Mouse (Mus musculus) midbrain, embryonic 14.5 days (tissue): Measurements from ENCODE around the gene Ankrd22. TPM values are rescaled to one million over a fixed set of nuclear protein-coding genes. Genes with fewer than 3 reads are reported as not detected.

Experiments
- ATAC-seq: fragments of 200-750 bp; cut with Nextera tagmentation; 2 replicates; pipeline ENCODE4 v1.8.0; 2017; ENCODE audit warnings: moderate number of reproducible peaks, moderate library complexity; ENCODE audit not compliant: low FRiP score, low TSS enrichment
- DNase-seq: peaks from one replicate; pipeline ENCODE4 v3.0.0-alpha.2; 2015
- H3K27ac ChIP-seq: fragments of 300-500 bp; sonication (generic); replicated peaks from 2 replicates; pipeline ENCODE4 v1.5.1; 2014; ENCODE audit warnings: mild to moderate bottlenecking, low read depth, low read length, moderate library complexity
- H3K27me3 ChIP-seq: fragments of 300-500 bp; sonication (generic); 2 replicates; pipeline ENCODE4 v1.6.1; 2014; ENCODE audit warnings: low read length, control low read depth, mixed read lengths; ENCODE audit not compliant: control insufficient read depth, insufficient read depth
- H3K36me3 ChIP-seq: fragments of 300-500 bp; sonication (generic); 2 replicates; pipeline ENCODE4 v1.6.1; 2014; ENCODE audit warnings: low read length, control low read depth; ENCODE audit not compliant: control insufficient read depth, insufficient read depth
- H3K4me1 ChIP-seq: fragments of 300-500 bp; sonication (generic); 2 replicates; pipeline ENCODE4 v1.6.1; 2014; ENCODE audit warnings: mild to moderate bottlenecking, antibody characterized with exemption, low read length, control low read depth; ENCODE audit not compliant: control insufficient read depth, insufficient read depth
- H3K4me2 ChIP-seq: fragments of 300-500 bp; sonication (generic); 2 replicates; pipeline ENCODE4 v1.6.1; 2014; ENCODE audit warnings: mild to moderate bottlenecking, low read length, moderate library complexity
- H3K4me3 ChIP-seq: fragments of 300-500 bp; sonication (generic); replicated peaks from 2 replicates; pipeline ENCODE4 v1.5.1; 2014; ENCODE audit warnings: low read depth, low read length
- H3K9ac ChIP-seq: fragments of 300-500 bp; sonication (generic); replicated peaks from 2 replicates; pipeline ENCODE4 v1.6.1; 2014; ENCODE audit warnings: mild to moderate bottlenecking, low read length, moderate library complexity
- H3K9me3 ChIP-seq: fragments of 300-500 bp; sonication (generic); 2 replicates; pipeline ENCODE4 v1.6.1; 2016; ENCODE audit warnings: low read length, control low read depth, mixed read lengths; ENCODE audit not compliant: control insufficient read depth
- WGBS: fragments of 180-500 bp; shearing (Covaris S2); extraction: QIAGEN DNeasy Blood & Tissue Kit; methylation state at CpG from one replicate; pipeline ENCODE4 v1.1.7; 2014; 5-methylcytosine and 5-hydroxymethylcytosine counted together
- polyA plus RNA-seq: library from polyadenylated mRNA; unstranded; fragments of >200 nt; fragmentation: Nextera tagmentation; extraction: Ambion mirVana; gene quantifications from 2 replicates; pipeline ENCODE4 v1.2.1, GENCODE M21; 2014

Ankrd22 gene
- polyA plus RNA-seq, 1 experiment from 2014 or later, result not detected

DNA sequence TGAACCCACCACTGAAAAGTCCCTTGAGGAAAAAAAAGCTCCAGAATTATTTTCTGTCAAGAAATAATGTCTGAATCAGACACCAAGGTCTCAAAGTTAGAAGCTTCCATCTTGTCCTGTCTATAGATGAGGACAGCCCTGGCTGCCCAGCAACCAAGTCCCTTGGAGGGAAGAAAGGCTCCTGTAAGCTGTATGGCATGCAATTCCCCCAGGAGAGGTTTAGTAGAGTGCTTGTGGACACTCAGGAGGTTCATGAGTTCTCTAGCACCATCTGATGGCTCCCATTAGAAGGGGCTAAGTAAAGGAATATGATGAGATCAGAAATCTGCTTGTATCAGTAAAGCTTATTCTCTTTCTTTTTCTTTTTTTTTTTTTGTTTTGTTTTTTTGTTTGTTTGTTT, 3.3 kb upstream of the Ankrd22 start:
- no peaks in the 10 kb centered on the region for H3K27me3 ChIP-seq
- no peaks in the 10 kb centered on the region for H3K4me1 ChIP-seq
- no peak overlapping the region for H3K9ac ChIP-seq
- H3K27ac ChIP-seq, result no peak overlapping the region
- no peaks in the 10 kb centered on the region for H3K36me3 ChIP-seq
- H3K4me3 ChIP-seq, result no peak overlapping the region
- no peak for ATAC-seq
- H3K4me2 ChIP-seq, result no peak overlapping the region
- no peaks in the 10 kb centered on the region for H3K9me3 ChIP-seq
- no peak for DNase-seq

DNA sequence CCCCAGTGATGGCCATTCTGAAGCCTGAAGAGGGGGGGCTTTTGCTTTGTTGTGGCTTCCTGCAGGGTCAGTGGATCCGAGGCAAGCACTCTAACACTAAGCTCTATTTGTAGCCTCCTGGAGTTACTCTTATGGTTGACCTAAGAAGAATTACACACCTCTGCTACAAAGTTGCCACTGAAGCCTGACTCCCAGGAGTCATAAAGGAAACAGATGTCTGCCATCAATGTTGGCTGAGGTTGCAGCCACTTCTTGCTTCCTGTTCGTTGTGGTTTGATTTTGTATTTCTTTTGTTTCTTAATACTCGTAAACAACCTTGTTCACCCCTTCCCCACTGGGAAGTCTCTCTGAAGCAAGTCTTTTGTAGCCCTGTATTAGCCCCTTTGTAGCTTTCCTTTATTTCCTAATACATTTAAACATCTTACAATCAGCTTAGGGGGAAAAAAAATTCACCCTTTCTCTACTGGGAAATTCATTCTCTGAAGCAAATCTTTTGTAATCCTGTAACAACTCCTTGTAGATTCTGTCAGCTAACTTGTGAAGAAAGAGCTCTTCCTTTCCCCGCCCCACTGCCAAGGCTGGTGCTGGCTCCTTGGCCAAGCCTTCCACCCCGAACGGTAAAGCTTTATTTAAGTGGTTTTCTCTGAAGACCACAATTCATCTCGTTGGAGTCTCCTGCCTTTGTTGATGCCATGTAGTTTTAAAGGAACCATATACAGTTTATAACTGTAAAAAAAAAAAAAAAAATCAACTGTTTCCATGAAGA, 2.2 kb upstream of the Ankrd22 start:
- Histone ChIP-seq H3K4me2 (no peak overlapping the region), H3K9ac (no peak overlapping the region), H3K27ac (no peak overlapping the region), H3K36me3 (no peaks in the 10 kb centered on the region), H3K27me3 (no peaks in the 10 kb centered on the region), H3K9me3 (no peaks in the 10 kb centered on the region), H3K4me3 (no peak overlapping the region), H3K4me1 (no peaks in the 10 kb centered on the region)
- DNase-seq, result no peak
- ATAC-seq, result no peak
- 25% methylated on average over 7 of the region's 7 CpGs for WGBS

DNA sequence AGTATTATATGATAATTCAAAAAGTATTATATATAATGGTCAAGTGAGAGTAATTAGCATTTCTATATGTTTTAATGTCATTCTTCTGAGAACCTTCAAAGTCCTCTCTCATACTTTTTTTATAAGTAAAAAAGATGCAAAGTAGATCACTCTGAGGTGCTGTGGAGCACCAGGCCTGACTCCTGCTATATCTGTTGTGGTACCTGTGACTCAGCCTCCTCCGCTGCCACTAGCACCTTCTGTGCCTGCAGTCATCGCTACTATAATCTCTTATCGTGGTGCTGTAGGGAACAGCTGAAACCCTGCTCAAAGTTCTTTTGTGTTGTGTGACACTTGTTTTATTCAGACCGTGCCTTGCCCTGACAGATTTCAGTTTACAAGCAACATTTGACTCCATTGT, 533 bp upstream of the Ankrd22 start:
- 51% methylated on average over 4 of the region's 4 CpGs for WGBS
- Histone ChIP-seq H3K27me3 (no peaks in the 10 kb centered on the region), H3K27ac (no peak overlapping the region), H3K4me1 (no peaks in the 10 kb centered on the region), H3K36me3 (no peaks in the 10 kb centered on the region), H3K4me3 (no peak overlapping the region), H3K9me3 (no peaks in the 10 kb centered on the region), H3K4me2 (no peak overlapping the region), H3K9ac (no peak overlapping the region)
- ATAC-seq, result no peak
- DNase-seq, result no peak

DNA sequence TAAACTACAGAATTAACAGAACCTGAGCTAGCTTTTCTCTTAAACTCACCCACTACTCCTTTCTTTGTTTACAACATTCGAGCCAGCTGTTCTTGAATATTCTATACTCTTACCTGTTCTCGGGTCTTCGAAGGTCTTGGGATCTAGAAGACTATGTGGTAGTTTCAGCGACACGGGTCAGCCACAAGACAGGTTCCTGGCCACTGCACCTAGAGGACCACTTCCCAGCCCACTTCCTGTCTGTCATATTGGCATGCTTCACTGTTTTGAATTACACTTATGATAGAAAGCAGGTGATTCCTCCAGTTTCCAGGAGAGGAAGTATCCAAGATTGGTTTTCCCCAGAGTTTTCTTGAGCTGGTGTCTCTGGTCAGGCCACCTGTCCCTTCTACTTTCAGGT, 3.2 kb downstream of the Ankrd22 start:
- H3K4me3 ChIP-seq, result no peak overlapping the region
- H3K27ac ChIP-seq, result no peak overlapping the region
- H3K36me3 ChIP-seq, result no peaks in the 10 kb centered on the region
- no peak for DNase-seq
- WGBS, result 91% methylated on average over 5 of the region's 5 CpGs
- H3K9ac ChIP-seq, result no peak overlapping the region
- no peaks in the 10 kb centered on the region for H3K9me3 ChIP-seq
- no peaks in the 10 kb centered on the region for H3K27me3 ChIP-seq
- no peak overlapping the region for H3K4me2 ChIP-seq
- H3K4me1 ChIP-seq, result no peaks in the 10 kb centered on the region
- ATAC-seq, result no peak

DNA sequence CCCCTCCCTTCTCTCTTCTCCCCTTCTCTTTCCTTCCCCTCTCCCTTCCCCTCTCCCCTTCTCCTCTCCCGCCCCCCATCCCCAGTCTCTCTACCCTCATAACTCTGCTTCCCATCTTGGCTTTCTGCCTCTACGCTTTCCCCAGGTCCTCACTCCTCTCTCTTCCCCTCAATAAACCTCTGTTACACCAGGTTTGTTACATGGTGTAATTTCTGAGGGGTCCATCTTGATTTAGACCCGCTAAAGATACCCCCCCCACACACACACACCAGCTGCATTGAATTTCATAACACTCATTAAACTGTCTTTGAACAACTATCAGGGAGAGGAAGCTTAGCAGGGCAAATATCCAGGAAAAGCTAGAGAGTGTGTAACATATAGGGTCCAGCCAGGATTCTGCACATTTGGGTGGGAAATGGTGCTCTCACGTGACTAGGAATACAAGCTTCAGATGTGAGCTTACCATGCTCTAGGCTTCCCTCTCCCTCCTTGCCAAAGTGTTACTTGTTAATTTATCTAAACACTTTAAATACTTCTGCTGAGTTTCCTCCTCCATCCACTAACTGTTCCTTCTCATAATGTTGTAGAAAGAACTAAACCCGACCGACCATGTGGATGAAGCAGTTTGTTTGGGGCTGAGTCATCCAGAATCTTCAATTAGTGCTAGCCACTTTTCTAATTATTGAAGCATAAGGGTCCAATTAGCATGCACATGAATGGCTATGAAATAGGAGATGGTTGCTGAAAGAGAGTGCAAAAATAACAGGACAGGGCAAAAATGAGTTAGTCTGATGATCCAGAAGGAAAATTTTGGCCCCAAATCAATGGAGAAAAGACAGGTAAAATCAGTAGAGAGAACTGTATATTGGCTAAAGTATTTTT, 12.3 kb downstream of the Ankrd22 start:
- H3K9ac ChIP-seq, result no peak overlapping the region
- H3K27me3 ChIP-seq, result no peaks in the 10 kb centered on the region
- DNase-seq (no peak), ATAC-seq (no peak)
- no peaks in the 10 kb centered on the region for H3K36me3 ChIP-seq
- H3K4me1 ChIP-seq, result no peaks in the 10 kb centered on the region
- H3K9me3 ChIP-seq, result no peaks in the 10 kb centered on the region
- H3K27ac ChIP-seq, result no peak overlapping the region
- WGBS, result 89% methylated on average over 6 of the region's 6 CpGs
- H3K4me3 ChIP-seq, result no peak overlapping the region
- no peak overlapping the region for H3K4me2 ChIP-seq

DNA sequence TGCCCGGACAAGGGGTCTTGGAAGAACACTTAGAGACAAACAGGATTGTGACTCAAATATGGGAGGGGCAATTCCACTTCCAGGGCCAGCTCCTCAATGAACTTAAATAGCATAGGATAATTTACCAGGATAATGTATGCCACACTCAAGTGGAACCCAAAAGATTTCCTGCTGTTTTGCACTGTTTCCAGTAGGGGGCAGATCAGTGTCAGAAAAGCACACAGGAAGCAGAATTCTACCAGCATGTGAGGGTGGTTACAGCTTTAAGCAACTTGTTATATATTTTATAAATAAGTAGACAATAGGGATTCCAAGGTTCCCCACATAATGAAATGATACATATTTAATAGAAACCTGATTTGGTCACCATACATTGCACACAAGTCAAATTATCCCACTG, 13.9 kb downstream of the Ankrd22 start:
- no peak overlapping the region for H3K27ac ChIP-seq
- ATAC-seq, result no peak
- H3K4me1 ChIP-seq, result no peaks in the 10 kb centered on the region
- WGBS, result 88% methylated on average over 1 of the region's 1 CpGs
- no peak overlapping the region for H3K4me2 ChIP-seq
- H3K9me3 ChIP-seq, result no peaks in the 10 kb centered on the region
- H3K9ac ChIP-seq, result no peak overlapping the region
- no peaks in the 10 kb centered on the region for H3K27me3 ChIP-seq
- peak; percentile 31 for DNase-seq
- no peaks in the 10 kb centered on the region for H3K36me3 ChIP-seq
- H3K4me3 ChIP-seq, result no peak overlapping the region

DNA sequence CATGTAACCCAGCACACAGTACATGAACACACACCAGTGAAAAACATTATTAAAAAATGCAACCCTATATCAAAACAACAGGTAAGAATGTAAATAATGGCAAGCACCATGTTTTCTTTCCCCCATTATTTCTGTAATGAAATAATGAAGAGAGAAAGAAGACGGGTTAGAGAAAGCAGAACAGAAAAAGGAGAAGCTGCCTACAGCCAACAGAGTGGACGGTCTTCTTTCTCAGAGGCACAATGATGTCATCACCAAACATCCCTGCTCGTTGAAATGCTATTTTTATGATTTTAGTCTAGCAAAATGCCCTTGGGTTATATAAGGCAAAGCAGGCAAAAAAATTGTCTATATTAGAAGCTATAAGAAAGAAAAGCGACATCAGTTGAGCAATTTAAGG, 17.4 kb downstream of the Ankrd22 start:
- H3K36me3 ChIP-seq, result no peaks in the 10 kb centered on the region
- DNase-seq, result no peak
- no peak overlapping the region for H3K4me2 ChIP-seq
- H3K27me3 ChIP-seq, result no peaks in the 10 kb centered on the region
- 85% methylated on average over 4 of the region's 4 CpGs for WGBS
- H3K4me1 ChIP-seq, result no peaks in the 10 kb centered on the region
- H3K9ac ChIP-seq, result no peak overlapping the region
- no peak overlapping the region for H3K4me3 ChIP-seq
- no peak overlapping the region for H3K27ac ChIP-seq
- no peak for ATAC-seq
- no peaks in the 10 kb centered on the region for H3K9me3 ChIP-seq

DNA sequence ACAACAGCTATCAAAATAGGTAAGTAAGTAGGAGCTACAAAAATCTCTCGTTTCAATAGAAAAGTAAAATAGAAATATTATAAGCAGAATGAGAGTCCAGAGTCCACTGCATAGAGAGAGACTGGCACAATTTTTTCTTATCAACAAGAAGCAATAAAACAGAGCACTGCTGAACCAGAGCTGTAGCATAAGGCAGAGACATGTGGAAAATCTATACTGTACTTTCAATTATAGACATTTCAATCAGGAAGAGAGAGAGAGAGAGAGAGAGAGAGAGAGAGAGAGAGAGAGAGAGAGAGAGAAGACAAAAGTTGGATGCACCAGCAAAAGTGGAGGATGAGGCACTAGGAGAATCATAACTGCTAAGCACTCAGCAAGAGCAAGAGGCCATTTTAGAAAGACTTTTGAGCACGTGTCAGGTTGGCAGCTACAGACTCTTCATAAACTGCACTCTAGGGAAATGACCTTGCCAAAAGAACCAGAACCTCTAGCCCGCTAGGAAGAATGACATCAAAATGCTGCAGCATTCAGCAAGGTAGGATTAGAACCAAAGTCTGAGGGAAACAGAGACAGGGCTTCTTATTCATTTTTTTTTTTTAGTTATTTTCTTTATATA, 26.3 kb downstream of the Ankrd22 start:
- WGBS, result 83% methylated on average over 3 of the region's 3 CpGs
- H3K9ac ChIP-seq, result no peak overlapping the region
- H3K27me3 ChIP-seq, result no peaks in the 10 kb centered on the region
- no peaks in the 10 kb centered on the region for H3K4me1 ChIP-seq
- no peak for DNase-seq
- H3K4me2 ChIP-seq, result no peak overlapping the region
- H3K36me3 ChIP-seq, result no peaks in the 10 kb centered on the region
- no peaks in the 10 kb centered on the region for H3K9me3 ChIP-seq
- H3K4me3 ChIP-seq, result no peak overlapping the region
- no peak overlapping the region for H3K27ac ChIP-seq
- ATAC-seq, result no peak
